In the genomic region with DNA sequence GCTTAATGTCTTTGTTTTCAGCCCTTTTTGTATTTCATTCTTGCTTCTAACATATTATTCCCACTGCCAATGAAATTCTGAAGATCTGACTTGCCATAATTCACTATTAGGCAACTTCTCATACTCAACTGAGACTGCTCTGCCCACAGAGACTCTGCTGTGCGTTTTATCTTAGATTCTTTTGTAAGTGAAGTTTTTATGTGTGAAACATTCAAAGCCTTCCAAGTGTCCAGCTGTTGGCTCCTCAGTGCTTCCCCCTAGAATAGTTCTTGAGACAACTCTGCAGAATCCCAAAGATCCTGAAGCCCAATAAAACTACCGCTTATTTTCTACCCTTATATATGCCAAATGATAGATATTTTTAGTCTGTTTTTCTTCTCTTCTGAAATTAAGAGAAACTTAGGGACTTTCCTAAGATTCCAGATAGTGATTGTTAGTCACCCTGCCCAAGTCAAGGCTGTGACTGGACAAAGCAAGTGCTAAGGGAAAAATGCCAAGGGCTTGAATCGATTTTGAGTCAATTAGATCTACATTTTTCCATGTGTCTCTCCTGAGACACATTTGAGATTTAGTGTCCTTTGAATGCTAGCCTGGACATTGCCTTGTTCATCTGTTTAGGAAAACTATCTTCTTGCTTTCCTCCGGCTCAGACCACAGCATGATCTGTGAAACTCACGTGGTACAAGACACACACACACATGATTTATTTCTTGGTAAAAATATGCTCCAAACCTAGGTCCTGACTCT, we compare ENCODE assay signal across 1 mouse cellular context.
TF ChIP-seq lines count a peak whose summit lies in the region.

No protein-coding gene starts in this region.

TF ChIP-seq in myocyte, 11 proteins besides CTCF, POLR2A, EP300 and RAD21:
- no peak for TF ChIP-seq SRF (IDR thresholded peaks at IDR 0.05; ENCODE audit: control insufficient read depth, insufficient read length, low read depth)
- TF ChIP-seq CEBPB (IDR thresholded peaks at IDR 0.05; ENCODE audit: insufficient read depth, poor library complexity, severe bottlenecking): 0 out of 2 replicates have a peak, but pooled peaks have one; percentile 7
